23 mouse cellular contexts compared by ENCODE assay signal in the genomic region with DNA sequence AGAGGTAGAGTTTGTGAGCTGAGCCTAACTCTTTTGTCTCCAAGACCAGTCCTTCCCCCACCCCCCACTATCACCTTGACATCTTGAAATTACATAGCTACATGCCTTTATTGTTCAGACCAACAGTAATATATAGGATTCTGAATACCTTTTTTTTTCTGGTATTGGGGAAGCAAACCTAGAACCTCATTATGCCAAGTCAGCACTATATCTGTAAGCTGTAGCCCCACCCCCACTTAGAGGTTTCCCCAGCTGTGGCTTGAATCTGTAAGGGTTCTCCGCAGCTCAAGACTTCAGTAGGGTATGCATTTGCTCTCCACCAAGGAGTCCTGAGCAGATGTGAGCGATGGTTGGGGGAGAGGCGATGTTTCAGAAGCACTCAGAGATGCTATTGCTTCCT. TPM values are rescaled to one million over a fixed set of nuclear protein-coding genes. Genes with fewer than 3 reads are reported as not detected.
"Had no signal": no experiment of that assay in that cellular context is flagged by ENCODE, and none has a peak within 500 bp of the region (broad histone marks: within the 10 kb centered on the region; RNA-seq: fewer than 3 reads in every experiment).

No protein-coding gene starts in this region.

- H3K9ac ChIP-seq: liver, embryonic 13.5 days; liver, embryonic 15.5 days; liver, postnatal 0 days; lung, embryonic 15.5 days; midbrain, embryonic 12.5 days; neural tube, embryonic 13.5 days; neural tube, embryonic 15.5 days had no signal

- ATAC-seq: liver, postnatal 0 days; lung, postnatal 0 days; midbrain, embryonic 16.5 days had no signal

- H3K9me3 ChIP-seq: liver, embryonic 13.5 days; liver, embryonic 15.5 days; lung, embryonic 15.5 days; midbrain, embryonic 10.5 days; midbrain, embryonic 12.5 days; neural tube, embryonic 13.5 days; neural tube, embryonic 15.5 days had no signal

- H3K4me1 ChIP-seq: liver, embryonic 13.5 days; liver, embryonic 15.5 days; lung, embryonic 15.5 days had no signal

- H3K4me2 ChIP-seq: liver, embryonic 13.5 days; liver, embryonic 15.5 days; lung, embryonic 15.5 days; midbrain, embryonic 12.5 days; neural tube, embryonic 13.5 days; neural tube, embryonic 15.5 days had no signal

- H3K27me3 ChIP-seq: liver, embryonic 15.5 days; neural tube, embryonic 13.5 days; neural tube, embryonic 15.5 days had no signal

- DNase-seq: liver, embryonic 13.5 days; liver, postnatal 0 days; lung, adult 2 months; lung, postnatal 14 days; lung, postnatal 4 days; midbrain, embryonic 14.5 days; retina, postnatal 1 day; right cerebral cortex, adult 18-20 months; right cerebral cortex, postnatal 25 days; right cerebral cortex, postnatal 4 days; spleen, adult 18-20 months; thymus, adult 18-20 months had no signal

- H3K27ac ChIP-seq: liver, embryonic 13.5 days; liver, embryonic 15.5 days; lung, embryonic 15.5 days; midbrain, embryonic 10.5 days; midbrain, embryonic 12.5 days; neural tube, embryonic 13.5 days; neural tube, embryonic 15.5 days had no signal

- H3K36me3 ChIP-seq: liver, embryonic 13.5 days; liver, embryonic 15.5 days; lung, embryonic 15.5 days; midbrain, embryonic 10.5 days; midbrain, embryonic 12.5 days; neural tube, embryonic 15.5 days had no signal

- H3K4me3 ChIP-seq: liver, embryonic 13.5 days; liver, embryonic 15.5 days; lung, embryonic 15.5 days; midbrain, embryonic 10.5 days; midbrain, embryonic 12.5 days; myocyte; neural tube, embryonic 13.5 days; neural tube, embryonic 15.5 days had no signal

RNA-seq across cellular contexts. Expression of gene Rgs8, which starts 18.5 kb away (rescaled TPM):
- total RNA-seq: megakaryocyte, adult 5-6 weeks; megakaryocyte-erythroid progenitor cell, adult 5-6 weeks had no signal
- polyA plus RNA-seq: liver, postnatal 0 days had no signal
